Mouse (Mus musculus): ENCODE results near the gene B4galt7.
"Not testable (repeated sequence)": the region's sequence is repeated elsewhere in the genome, so short reads cannot be mapped to it uniquely, and the experiment has no call there.

Gene B4galt7

DNA sequence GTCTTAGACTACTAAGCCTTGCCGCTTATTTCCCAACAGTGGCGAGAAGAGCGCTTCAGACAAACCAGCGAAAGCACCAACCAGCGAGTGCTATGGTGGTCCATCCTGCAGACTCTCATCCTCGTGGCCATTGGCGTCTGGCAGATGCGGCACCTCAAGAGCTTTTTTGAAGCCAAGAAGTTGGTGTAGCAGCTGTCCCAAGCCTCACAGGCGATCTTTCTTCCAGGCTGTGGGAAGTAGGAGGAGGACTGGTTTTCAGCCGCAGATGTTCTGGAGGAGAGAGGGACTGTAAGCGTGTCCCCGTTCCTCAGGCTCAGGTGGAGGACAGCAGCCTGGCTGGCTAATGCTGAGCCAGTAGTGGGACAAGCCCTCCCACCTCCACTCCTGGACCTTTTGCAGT, 2.9 kb upstream of the B4galt7 start:
- in situ Hi-C loops (cut with MboI, MseI) = no loop called here

DNA sequence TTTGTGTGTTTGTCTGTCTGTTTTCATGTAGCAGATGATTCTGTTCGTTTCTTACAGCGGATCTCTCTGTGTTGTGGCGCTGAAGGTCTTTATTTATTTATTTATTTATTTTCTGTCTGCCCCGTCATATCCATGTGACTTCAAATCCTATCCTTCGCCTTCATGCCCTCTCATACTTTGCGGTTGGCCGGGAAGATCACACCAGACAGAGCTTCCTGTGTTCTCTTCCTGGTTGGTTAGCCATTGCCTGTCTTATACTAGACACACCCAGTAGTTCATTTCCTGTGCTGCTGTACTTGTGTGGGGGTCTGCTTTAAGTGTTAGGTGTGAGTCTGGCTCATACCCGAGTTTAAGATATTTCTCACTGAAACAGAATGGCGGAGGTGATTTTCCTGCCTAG, 961 bp downstream of the B4galt7 start:
- in situ Hi-C loops (cut with MboI, MseI) = loop anchor here (5.0 kb wide), 1 partner anchor 37 kb away; the partner anchor contains the start of gene Ddx46

DNA sequence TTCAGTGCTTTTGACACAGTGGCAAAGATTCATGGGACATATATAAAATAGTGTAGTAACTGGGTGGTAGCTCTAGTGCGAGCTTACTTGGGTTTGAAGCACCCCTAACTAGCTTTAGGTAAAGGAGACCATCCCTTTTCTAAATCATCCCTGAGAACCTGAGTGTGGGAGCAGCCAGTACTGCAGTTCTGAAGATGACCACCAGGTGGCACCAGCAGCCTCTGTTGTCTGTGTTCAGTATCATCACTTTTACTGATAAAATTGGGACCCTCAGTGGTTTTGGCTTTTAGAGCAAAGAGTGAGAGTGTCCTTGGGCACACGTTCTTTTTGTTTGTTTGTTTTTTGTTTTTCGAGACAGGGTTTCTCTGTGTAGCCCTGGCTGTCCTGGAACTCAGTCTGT, 1.9 kb downstream of the B4galt7 start:
- in situ Hi-C loops (cut with MboI, MseI) = loop anchor here (5.0 kb wide), 1 partner anchor 36 kb away; the partner anchor contains the start of gene Ddx46

DNA sequence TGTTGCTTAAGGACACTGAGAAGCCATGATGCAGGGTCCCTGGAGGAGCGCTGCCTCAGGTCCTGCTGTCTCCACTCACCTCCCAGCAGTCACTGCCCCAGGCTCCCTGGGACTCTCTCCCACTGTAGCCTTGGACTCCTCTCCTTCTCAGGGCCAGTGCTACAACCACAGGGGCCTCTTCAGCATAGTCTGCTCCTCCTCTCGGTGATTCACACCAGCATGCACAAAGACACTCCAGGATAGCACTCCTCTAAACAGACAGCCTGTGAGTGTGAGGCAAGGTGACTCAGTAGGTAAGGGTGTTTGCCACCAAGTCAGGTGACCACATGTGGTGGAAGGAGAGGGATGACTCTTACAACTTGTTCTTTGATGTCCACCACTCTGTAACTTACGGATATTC, 4.9 kb downstream of the B4galt7 start:
- in situ Hi-C loops (cut with MboI, MseI) = loop anchor here (5.0 kb wide), 1 partner anchor 33 kb away; the partner anchor contains the start of gene Ddx46

DNA sequence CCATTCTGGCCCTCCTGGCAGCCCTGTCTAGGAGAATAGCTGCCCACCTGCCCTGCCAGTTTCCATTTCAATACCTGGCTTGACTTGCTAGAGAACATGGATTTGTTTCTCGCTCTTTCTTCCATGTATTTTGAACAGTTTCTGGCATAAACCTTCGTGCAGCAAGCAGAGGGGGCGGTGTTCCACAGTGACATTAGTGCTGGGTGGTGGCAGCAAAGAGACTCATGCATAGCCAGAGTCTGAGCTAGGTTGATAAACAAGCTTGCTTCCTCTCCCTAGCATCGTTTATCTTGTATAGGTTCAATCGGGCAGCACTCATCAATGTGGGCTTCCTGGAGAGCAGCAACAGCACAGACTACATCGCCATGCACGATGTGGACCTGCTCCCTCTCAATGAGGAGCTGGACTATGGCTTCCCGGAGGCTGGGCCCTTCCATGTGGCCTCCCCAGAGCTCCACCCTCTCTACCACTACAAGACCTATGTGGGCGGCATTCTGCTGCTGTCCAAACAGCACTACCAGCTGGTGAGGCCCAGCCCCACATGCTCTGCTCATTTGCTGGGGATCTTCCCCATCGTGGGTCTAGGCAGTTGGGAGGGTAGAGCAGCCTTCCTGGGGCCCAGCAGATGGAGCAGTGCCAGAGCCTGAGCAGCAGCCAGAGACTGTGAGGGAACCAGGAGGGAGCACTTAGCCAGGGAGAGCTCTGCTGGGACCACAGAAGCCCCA, 7.4 kb downstream of the B4galt7 start:
- in situ Hi-C loops (cut with MboI, MseI) = no loop called here

DNA sequence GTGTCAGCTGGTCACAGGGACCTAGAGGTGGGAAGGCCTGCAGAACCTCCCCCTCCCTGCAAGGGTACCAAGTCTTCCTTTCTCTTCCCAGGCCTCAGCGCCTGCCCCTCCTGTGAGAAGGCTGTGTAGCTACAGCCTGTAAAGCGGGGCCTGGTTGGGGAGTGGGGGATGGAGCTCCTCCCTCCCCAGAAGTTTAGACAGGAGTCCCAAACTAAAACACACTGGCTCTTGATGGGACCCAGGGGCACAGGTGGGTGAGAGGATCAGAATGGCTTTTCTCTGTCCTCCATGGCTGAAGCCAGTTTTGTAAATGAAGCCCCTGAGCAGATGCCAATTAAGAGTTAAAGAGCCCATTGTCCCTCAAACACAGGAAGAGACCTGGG, 7.9 kb downstream of the B4galt7 start:
- in situ Hi-C loops (cut with MboI, MseI) = no loop called here

DNA sequence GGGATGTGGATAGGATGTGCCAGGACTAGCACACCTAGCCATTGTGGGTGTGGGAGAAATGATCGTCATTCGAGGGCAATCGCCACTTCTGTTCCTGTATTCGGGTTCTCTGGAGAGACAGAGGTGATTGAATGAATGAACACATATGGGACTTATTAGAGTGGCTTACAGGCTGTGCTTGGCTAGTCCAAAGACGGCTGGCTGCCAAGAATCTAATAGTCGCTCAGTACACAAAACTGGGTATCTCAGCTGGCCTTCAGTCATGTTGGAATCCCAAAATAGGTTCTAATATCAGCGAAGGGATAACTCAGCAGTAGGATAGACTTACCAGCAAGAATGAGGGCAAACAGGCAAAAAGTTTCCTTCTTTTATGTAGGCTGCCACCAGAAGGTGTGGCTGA, 12.3 kb downstream of the B4galt7 start:
- in situ Hi-C loops (cut with MboI, MseI) = no loop called here

DNA sequence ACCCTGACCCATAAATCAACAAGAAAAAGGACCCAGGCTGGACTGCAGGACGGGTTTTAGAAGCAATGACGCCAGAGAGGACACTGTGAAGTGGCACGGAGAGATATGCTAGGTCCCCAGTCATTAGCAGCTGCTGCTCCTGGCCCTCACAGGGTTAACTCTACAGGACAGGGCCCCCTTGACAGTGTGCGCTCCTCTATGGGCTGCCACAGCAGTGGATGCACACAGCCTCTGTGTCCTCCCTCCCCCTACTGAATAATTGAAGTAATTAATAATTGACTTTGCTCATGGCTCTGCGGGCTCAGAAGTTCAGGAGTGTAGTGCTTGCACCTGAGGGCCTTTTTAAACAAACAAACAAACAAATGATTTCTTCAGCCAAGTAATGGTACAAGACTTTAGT, 13.8 kb downstream of the B4galt7 start:
- in situ Hi-C loops (cut with MboI, MseI) = no loop called here

DNA sequence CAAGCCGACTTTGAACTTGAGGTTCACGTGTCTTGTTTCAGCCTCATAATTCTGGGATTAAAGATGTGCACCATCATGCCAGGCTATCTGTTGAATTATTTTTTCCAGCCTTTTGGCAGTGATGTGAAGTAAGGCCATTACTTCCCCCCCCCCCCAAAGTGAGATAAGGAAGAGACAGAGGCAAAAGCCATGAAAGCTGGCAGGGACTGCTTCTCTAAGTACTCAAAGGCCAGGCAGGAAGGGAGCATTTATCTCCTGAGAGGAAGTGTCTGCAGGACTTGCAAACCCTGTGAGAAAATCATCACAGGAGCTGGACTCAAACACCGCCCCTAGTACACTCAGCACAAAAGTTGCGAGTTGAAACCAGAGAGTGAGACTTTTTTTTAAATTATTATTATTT, 19.6 kb downstream of the B4galt7 start:
- in situ Hi-C loops (cut with MboI, MseI) = no loop called here

DNA sequence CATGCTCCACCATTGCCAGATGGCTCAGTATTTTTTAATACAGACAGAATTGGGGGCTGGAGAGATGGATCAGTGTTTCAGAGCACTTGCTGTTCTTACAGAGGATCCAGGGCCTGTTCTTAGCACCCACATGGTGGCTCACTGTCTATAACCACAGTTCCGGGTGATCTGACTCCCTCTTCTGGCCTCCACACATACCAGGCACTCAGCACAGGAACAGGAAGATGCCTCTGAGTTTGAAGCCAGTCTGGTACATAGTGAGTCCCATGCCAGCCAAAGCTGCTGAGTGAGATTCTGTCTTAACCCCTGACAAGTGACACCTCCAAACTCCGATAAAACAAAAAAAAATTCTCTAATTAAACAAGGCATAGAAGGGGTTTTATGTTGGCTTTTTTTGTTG, 20.6 kb downstream of the B4galt7 start:
- in situ Hi-C loops (cut with MboI, MseI) = no loop called here

DNA sequence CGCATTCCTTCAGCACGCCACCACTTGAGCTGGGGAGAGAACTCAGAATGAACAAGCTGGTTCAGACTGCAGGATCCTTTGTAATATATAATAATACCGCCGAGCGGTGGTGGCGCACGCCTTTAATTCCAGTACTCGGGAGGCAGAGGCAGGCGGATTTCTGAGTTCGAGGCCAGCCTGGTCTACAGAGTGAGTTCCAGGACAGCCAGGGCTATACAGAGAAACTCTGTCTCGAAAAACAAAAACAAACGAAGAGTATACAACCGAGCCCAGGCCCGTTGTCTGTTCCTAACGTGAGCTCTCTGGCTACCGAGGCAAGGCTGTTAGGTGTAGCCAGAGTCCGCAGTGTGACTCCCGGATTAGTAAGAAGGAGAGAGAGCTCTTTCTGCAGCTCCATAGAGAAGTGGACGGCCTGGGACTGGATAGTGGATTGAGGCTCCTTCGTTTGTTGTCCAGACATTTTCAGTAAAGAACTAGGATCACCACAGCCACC, 22.5 kb downstream of the B4galt7 start:
- in situ Hi-C loops (cut with MboI, MseI) = not testable (repeated sequence)

DNA sequence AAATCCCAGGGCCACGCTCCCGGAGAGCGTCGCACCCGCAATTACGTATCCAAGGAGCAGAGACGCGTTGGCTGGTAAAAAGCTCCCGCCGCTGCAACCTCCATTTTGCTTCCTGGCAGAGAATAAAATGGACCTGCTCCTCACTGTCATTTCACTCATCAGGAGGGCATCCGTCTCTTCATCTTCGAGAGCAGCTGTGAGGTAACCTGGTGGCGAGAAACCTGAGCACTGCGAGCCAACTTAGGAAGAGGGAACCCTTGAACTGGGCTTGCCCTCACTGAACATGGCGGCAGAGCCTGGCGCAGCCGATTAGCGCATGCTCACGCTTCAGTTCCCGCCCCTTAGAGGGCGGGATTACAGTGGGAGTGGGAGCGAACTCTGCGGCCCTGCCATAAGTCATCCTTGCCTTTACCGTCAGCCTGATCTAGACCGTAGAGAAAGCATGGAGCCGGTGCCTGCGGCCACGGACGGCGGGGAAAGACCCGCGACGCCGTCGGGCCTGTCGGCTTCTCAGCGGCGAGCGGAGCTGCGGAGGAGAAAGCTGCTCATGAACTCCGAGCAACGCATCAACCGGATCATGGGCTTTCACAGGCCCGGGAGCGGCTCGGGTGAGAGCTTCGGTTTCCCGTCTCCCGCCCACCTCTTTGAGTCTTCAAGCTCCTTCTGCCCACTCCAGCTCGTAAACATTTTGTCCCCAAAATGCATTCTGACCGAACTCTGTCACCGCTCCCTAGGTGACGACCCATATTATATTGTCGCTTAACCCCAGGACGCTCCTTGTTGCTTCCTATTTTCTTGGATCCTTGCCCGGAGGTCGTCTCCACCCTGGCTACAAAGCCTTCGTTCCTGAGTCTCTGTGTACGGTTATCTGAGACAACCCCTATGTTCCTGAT, 23.2 kb downstream of the B4galt7 start, which contains the start of gene Caml:
TSS of gene Caml (plus strand) at position 357 of the 893 bp plus-strand sequence.
- in situ Hi-C loops (cut with MboI, MseI) = no loop called here

DNA sequence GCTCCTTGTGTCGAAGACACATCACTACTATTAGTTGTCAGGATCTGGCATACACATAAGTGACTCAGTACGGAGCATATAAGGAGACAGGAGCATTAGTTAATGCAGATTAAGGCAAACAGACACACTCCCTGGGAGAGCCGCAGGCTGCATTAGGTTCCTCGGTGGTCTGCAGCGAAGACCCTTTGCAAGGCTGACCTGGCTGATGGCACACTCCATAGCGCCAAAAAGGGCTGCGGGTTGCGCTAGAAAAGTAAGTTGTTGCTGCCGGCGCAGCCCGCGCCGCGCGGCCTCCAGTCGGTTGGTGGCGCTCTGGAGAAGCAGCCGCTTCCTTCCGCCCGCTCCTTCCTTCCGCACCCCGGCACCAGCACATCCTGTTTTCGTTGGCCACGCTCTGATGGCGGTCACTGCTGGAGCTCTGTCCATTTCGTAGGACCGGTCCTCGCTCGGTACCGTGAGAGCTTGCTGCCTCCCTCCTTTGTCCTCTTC, 35.0 kb downstream of the B4galt7 start, which contains the start of gene Ddx46:
TSS of gene Ddx46 (plus strand) at position 389 of the 489 bp plus-strand sequence.
- in situ Hi-C loops (cut with MboI, MseI) = loop anchor here (5.0 kb wide), 1 partner anchor 32 kb away; no protein-coding TSS in a partner anchor

DNA sequence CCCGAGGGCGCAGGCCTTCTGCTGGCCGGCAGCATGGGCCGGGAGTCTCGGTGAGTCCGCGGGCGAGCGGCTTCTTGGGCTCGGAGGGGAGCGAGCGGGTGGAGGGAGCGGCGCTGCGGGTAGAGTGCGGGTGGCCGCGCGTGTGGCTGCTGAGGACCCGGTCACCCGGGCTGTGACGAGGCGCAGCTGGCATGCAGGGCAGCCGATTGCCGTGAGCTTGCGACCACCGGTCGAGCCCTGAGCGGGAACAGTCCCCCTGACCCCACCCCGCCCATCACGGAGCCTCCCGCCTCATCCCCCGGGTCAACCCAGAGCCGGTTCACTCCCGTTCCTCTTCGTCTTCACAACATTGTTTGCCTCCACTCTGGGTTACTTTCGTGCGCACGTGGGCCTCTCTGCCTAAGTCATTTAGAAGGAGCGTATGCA, 35.5 kb downstream of the B4galt7 start:
- in situ Hi-C loops (cut with MboI, MseI) = loop anchor here (5.0 kb wide), 1 partner anchor 33 kb away; no protein-coding TSS in a partner anchor

DNA sequence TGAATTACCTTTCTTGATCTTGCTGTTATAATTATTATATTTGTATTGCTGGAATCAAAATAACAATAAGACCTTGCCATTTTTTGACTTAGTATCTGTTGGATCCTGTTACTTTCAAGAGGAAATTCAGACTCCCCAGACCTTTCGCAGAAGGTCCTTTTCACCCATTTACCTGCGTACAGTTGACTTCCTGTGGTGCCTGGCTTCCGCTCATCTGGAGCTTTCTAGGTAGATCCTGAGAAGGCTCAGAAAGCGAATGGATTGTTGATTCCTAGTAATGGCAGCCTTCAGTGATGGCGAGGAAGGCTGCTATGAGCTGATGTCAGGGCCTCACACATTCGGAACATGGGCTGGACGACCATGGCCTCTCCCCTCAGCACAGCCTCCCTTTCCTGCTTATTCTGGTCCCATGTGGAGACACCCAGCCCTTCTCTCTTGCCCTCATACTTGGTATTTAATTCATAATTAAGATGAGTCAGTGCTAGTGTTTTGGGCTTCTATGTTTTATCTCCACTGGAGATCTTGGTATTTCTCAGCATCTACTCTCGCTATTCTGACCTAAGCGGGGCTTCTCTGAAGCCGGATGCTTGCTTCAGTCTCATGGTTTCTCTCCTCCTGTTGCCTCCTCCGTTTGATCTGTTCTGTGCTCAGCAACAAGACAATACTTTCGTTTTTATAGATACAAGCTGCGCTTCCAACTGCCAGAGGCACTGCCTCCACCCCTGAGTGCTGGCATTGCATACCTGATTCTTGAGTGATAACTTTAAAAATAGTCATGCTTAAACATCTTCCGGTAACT, 36.7 kb downstream of the B4galt7 start:
- in situ Hi-C loops (cut with MboI, MseI) = loop anchor here (5.0 kb wide), 1 partner anchor 34 kb away; no protein-coding TSS in a partner anchor

DNA sequence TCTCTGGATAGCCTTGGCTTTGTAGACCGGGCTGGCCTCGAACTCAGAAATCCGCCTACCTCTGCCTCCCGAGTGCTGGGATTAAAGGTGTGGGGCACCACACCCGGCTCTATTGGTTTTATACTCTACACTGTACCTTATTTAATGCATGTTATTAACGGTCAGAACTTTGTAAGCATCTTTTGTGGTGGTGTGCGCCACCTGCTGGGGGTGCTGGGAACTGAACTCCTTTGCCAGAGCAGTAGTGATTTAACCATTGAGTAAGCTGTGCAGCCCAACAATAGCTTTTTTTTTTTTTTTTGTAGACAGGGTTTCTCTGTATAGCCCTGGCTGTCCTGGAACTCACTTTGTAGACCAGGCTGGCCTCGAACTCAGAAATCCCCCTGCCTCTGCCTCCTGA, 40.8 kb downstream of the B4galt7 start:
- in situ Hi-C loops (cut with MboI, MseI) = not testable (repeated sequence)

DNA sequence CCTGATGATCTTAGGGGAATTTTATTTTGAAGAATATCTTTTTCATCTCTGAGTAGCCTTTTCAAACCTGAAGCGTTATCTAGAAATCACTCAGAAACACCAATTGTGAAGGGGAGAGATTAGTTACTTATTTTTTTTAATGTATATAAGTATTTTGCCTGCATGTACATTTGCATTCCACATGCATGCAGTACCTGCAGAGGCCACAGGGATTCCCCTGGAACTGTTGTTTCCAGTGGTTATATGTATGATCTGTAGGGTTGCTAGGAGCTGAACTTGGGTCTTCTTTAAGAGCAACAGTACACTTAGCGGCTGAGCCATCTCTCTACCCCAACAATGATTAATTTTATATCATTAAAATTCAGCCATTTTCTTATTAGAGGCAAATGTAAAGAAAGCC, 44.8 kb downstream of the B4galt7 start:
- in situ Hi-C loops (cut with MboI, MseI) = no loop called here

DNA sequence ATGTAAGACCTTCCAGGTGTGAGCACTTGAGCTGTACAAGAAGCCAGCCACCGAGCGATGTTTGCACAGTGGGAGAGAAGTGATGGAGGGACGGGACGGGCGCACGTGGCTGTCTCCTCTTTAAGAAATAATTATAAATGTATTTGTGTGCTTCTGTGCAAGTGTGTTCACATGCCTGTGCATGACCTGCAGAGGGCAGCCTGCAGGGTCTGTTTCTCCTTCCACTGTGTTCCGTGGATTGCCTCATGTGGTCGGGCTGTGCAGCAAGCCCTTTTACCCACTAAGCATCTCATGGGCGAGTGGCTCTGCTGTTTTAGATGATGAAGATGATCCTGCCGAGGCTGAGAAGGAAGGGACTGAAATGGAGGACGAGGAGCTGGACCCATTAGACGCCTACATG, 50.4 kb downstream of the B4galt7 start:
- in situ Hi-C loops (cut with MboI, MseI) = loop anchor here (25.0 kb wide), 1 partner anchor 413 kb away; no protein-coding TSS in a partner anchor

DNA sequence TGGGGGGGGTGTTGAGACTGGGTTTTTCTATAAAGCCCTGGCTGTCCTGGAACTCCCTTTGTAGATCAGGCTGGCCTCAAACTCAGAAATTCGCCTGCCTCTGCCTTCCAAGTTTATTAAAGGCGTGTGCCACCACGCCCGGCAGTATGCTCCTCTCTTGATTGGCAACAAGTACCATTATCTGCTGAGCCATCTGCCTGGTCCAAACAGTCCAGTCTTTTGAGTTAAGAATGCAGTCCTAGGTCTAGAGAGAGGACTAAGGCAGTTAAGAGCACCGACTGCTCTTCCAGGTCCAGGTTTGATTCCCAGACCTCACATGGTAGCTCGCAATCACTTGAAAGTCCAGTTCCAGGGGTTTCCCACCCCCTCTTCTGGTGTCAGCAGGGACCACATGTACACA, 51.3 kb downstream of the B4galt7 start:
- in situ Hi-C loops (cut with MboI, MseI) = loop anchor here (25.0 kb wide), 1 partner anchor 414 kb away; no protein-coding TSS in a partner anchor
